Mouse (Mus musculus) brain, embryonic 14.5 days (tissue): Measurements from ENCODE around the gene Gm21977. TPM values are rescaled to one million over a fixed set of nuclear protein-coding genes. Genes with fewer than 3 reads are reported as not detected.
"Not testable (repeated sequence)": the region's sequence is repeated elsewhere in the genome, so short reads cannot be mapped to it uniquely, and the experiment has no call there.

Experiments
- DNase-seq: peaks from one replicate; pipeline ENCODE4 v3.0.0-alpha.2; 2011; ENCODE audit warnings: low read depth
- polyA plus RNA-seq: library from polyadenylated mRNA; depleted of rRNA; stranded (reverse); fragments of >200 nt; gene quantifications from 2 replicates; pipeline ENCODE4 v1.2.3, GENCODE M21; 2012; rRNA removed

Gene Gm21977
- polyA plus RNA-seq, result not detected in 2 replicates

GRCm38 (mm10) chr14:42853377-42853776 is at the start of gene Gm21977:
TSS of gene Gm21977 (minus strand) at chr14:42853477.
- DNase-seq, result not testable (repeated sequence)

Other genes starting within 250 kb of the Gm21977 start
- not detected in 2 replicates for gene Gm3633, start 211.6 kb downstream of the Gm21977 start, polyA plus RNA-seq
- gene Gm10378, start 197.5 kb downstream of the Gm21977 start, polyA plus RNA-seq, result not detected in 2 replicates
- not detected in 2 replicates for gene Gm3015, start 84.7 kb downstream of the Gm21977 start, polyA plus RNA-seq
- gene Gm10377, start 55.5 kb downstream of the Gm21977 start, polyA plus RNA-seq, result not detected in 2 replicates
- not detected in 2 replicates for gene Gm8082, start 140.1 kb upstream of the Gm21977 start, polyA plus RNA-seq
- gene Gm10376, start 162.2 kb upstream of the Gm21977 start, polyA plus RNA-seq, result not detected in 2 replicates
- not detected in 2 replicates for gene Gm8094, start 223.2 kb upstream of the Gm21977 start, polyA plus RNA-seq
- gene Gm8104, start 247.1 kb upstream of the Gm21977 start, polyA plus RNA-seq, result not detected in 2 replicates